Mouse (Mus musculus) adrenal gland, adult 18-20 months (tissue): ENCODE measurements around the gene Hnrnpa3. TPM values are rescaled to one million over a fixed set of nuclear protein-coding genes. Genes with fewer than 3 reads are reported as not detected.
"Not testable (repeated sequence)": the region's sequence is repeated elsewhere in the genome, so short reads cannot be mapped to it uniquely, and the experiment has no call there.

Experiments
- DNase-seq, 2 experiments: peaks; one replicate each; pipeline ENCODE4 v3.0.0; 2021 to 2022; ENCODE audit warnings: low spot score in 2 of 2
- long read RNA-seq, 2 experiments: library from polyadenylated mRNA; stranded (forward); transcript quantifications; one replicate each; pipeline ENCODE4 v2.0.0; 2021
- total RNA-seq, 2 experiments: library from RNA; stranded (reverse); gene quantifications; 1 replicate in 1 of 2; 2 replicates in 1 of 2; pipeline ENCODE4 v1.2.3; 2021

Hnrnpa3 gene
- 100 to 1,000 TPM; 323 to 382 TPM for total RNA-seq
- long read RNA-seq, experiment 1, full-length matches to known transcripts: 46 of 59 reads
- long read RNA-seq, experiment 1, partial matches to known transcripts: 6 of 59 reads
- long read RNA-seq, experiment 1, other reads (novel, unspliced or antisense): 7 of 59 reads
- long read RNA-seq, experiment 2, full-length matches to known transcripts: 132 of 165 reads
- long read RNA-seq, experiment 2, partial matches to known transcripts: 12 of 165 reads
- long read RNA-seq, experiment 2, other reads (novel, unspliced or antisense): 21 of 165 reads

- peak; percentile 96 to 97 for DNase-seq
Observed at GRCm38 (mm10) chr2:75658727-75659628, at the start of gene Hnrnpa3. Gene Hnrnpa3 (plus strand): TSS chr2:75659261.

- DNase-seq: no peak
Observed at GRCm38 (mm10) chr2:75609971-75610370, 49.1 kb upstream of the Hnrnpa3 start.

GRCm38 (mm10) chr2:75610602-75611001 is 48.5 kb upstream of the Hnrnpa3 start:
- DNase-seq: not testable (repeated sequence)

- DNase-seq: no peak
Observed at GRCm38 (mm10) chr2:75611041-75611805, 47.8 kb upstream of the Hnrnpa3 start.

GRCm38 (mm10) chr2:75612006-75612405 is 47.1 kb upstream of the Hnrnpa3 start:
- no peak for DNase-seq

- peak; percentile 43 to 46 for DNase-seq
Observed at GRCm38 (mm10) chr2:75612981-75613567, 46.0 kb upstream of the Hnrnpa3 start.

GRCm38 (mm10) chr2:75614577-75614976 is 44.5 kb upstream of the Hnrnpa3 start:
- no peak for DNase-seq

GRCm38 (mm10) chr2:75616911-75617310 is 42.1 kb upstream of the Hnrnpa3 start:
- no peak for DNase-seq

- no peak for DNase-seq
Observed at GRCm38 (mm10) chr2:75618712-75619111, 40.3 kb upstream of the Hnrnpa3 start.

- no peak for DNase-seq
Observed at GRCm38 (mm10) chr2:75621873-75622654, 37.0 kb upstream of the Hnrnpa3 start.

- DNase-seq: no peak
Observed at GRCm38 (mm10) chr2:75625086-75625485, 34.0 kb upstream of the Hnrnpa3 start.

GRCm38 (mm10) chr2:75626597-75627440 is 32.2 kb upstream of the Hnrnpa3 start:
- no peak for DNase-seq

GRCm38 (mm10) chr2:75628487-75628886 is 30.6 kb upstream of the Hnrnpa3 start:
- DNase-seq: no peak

- no peak for DNase-seq
Observed at GRCm38 (mm10) chr2:75631421-75631820, 27.6 kb upstream of the Hnrnpa3 start.

GRCm38 (mm10) chr2:75632043-75632442 is 27.0 kb upstream of the Hnrnpa3 start:
- DNase-seq: no peak

GRCm38 (mm10) chr2:75632721-75633181 is 26.3 kb upstream of the Hnrnpa3 start:
- no peak for DNase-seq

GRCm38 (mm10) chr2:75633381-75633780 is 25.7 kb upstream of the Hnrnpa3 start:
- DNase-seq: no peak

GRCm38 (mm10) chr2:75633784-75634183 is 25.3 kb upstream of the Hnrnpa3 start:
- no peak for DNase-seq

GRCm38 (mm10) chr2:75634431-75634830 is 24.6 kb upstream of the Hnrnpa3 start:
- not testable (repeated sequence) for DNase-seq
